Mouse (Mus musculus): ENCODE data around the gene Slc30a6. TPM values are rescaled to one million over a fixed set of nuclear protein-coding genes. Genes with fewer than 3 reads are reported as not detected.
"Not testable (repeated sequence)": the region's sequence is repeated elsewhere in the genome, so short reads cannot be mapped to it uniquely, and the experiment has no call there.

Gene Slc30a6
- polyA plus RNA-seq, 1 experiment: 23.0 TPM

GRCm38 (mm10) chr17:74453928-74454327 lies 58.5 kb downstream of the Slc30a6 start:
- TF ChIP-seq CTCF (IDR thresholded peaks at IDR 0.05; ENCODE audit: borderline replicate concordance, insufficient read depth, low read depth, low read length): no peak
- no peak for TF ChIP-seq POLR2A (IDR thresholded peaks at IDR 0.05; ENCODE audit: borderline replicate concordance, insufficient read depth, low read length)
- WGBS: 76% methylated on average over 3 of the region's 3 CpGs
- Histone ChIP-seq H3K4me3 (replicated peaks; ENCODE audit: insufficient read depth, low read depth, low read length) (no peak overlapping the region), H3K27ac (ENCODE audit: insufficient read depth, low read length) (no peak overlapping the region), H3K4me1 (ENCODE audit: control insufficient read depth, insufficient read depth, low read length) (no peaks in the 10 kb centered on the region), H3K27me3 (ENCODE audit: control insufficient read depth, insufficient read depth, low read length) (no peaks in the 10 kb centered on the region)
- DNase-seq: no peak

GRCm38 (mm10) chr17:74454660-74455059 lies 59.3 kb downstream of the Slc30a6 start:
- Histone ChIP-seq H3K27me3 (ENCODE audit: control insufficient read depth, insufficient read depth, low read length) (no peaks in the 10 kb centered on the region), H3K4me1 (ENCODE audit: control insufficient read depth, insufficient read depth, low read length) (no peaks in the 10 kb centered on the region), H3K4me3 (replicated peaks; ENCODE audit: insufficient read depth, low read depth, low read length) (no peak overlapping the region), H3K27ac (ENCODE audit: insufficient read depth, low read length) (no peak overlapping the region)
- WGBS: 93% methylated on average over 1 of the region's 1 CpGs
- TF ChIP-seq POLR2A (IDR thresholded peaks at IDR 0.05; ENCODE audit: borderline replicate concordance, insufficient read depth, low read length) (no peak), CTCF (IDR thresholded peaks at IDR 0.05; ENCODE audit: borderline replicate concordance, insufficient read depth, low read depth, low read length) (no peak)
- DNase-seq: no peak

- DNase-seq: no peak
- no peak for TF ChIP-seq CTCF (IDR thresholded peaks at IDR 0.05; ENCODE audit: borderline replicate concordance, insufficient read depth, low read depth, low read length)
- no peak for TF ChIP-seq POLR2A (IDR thresholded peaks at IDR 0.05; ENCODE audit: borderline replicate concordance, insufficient read depth, low read length)
- Histone ChIP-seq H3K27me3 (ENCODE audit: control insufficient read depth, insufficient read depth, low read length) (no peaks in the 10 kb centered on the region), H3K4me1 (ENCODE audit: control insufficient read depth, insufficient read depth, low read length) (no peaks in the 10 kb centered on the region), H3K4me3 (replicated peaks; ENCODE audit: insufficient read depth, low read depth, low read length) (no peak overlapping the region), H3K27ac (ENCODE audit: insufficient read depth, low read length) (no peak overlapping the region)
- 89% methylated on average over 4 of the region's 4 CpGs for WGBS
Observed at GRCm38 (mm10) chr17:74455426-74455825, 60.0 kb downstream of the Slc30a6 start.

GRCm38 (mm10) chr17:74456825-74457224 lies 61.4 kb downstream of the Slc30a6 start:
- no peaks in the 10 kb centered on the region for H3K27me3 ChIP-seq (ENCODE audit: control insufficient read depth, insufficient read depth, low read length)
- no peak overlapping the region for H3K4me3 ChIP-seq (replicated peaks; ENCODE audit: insufficient read depth, low read depth, low read length)
- no peak overlapping the region for H3K27ac ChIP-seq (ENCODE audit: insufficient read depth, low read length)
- no peak for TF ChIP-seq POLR2A (IDR thresholded peaks at IDR 0.05; ENCODE audit: borderline replicate concordance, insufficient read depth, low read length)
- no peak for TF ChIP-seq CTCF (IDR thresholded peaks at IDR 0.05; ENCODE audit: borderline replicate concordance, insufficient read depth, low read depth, low read length)
- H3K4me1 ChIP-seq (ENCODE audit: control insufficient read depth, insufficient read depth, low read length): no peaks in the 10 kb centered on the region
- DNase-seq: no peak
- 94% methylated on average over 5 of the region's 5 CpGs for WGBS

GRCm38 (mm10) chr17:74457972-74458677 lies 62.7 kb downstream of the Slc30a6 start:
- 81% methylated on average over 10 of the region's 10 CpGs for WGBS
- no peak overlapping the region for H3K27ac ChIP-seq (ENCODE audit: insufficient read depth, low read length)
- H3K4me1 ChIP-seq (ENCODE audit: control insufficient read depth, insufficient read depth, low read length): no peaks in the 10 kb centered on the region
- TF ChIP-seq POLR2A (IDR thresholded peaks at IDR 0.05; ENCODE audit: borderline replicate concordance, insufficient read depth, low read length): no peak
- no peak for TF ChIP-seq CTCF (IDR thresholded peaks at IDR 0.05; ENCODE audit: borderline replicate concordance, insufficient read depth, low read depth, low read length)
- H3K4me3 ChIP-seq (replicated peaks; ENCODE audit: insufficient read depth, low read depth, low read length): no peak overlapping the region
- no peaks in the 10 kb centered on the region for H3K27me3 ChIP-seq (ENCODE audit: control insufficient read depth, insufficient read depth, low read length)
- DNase-seq: no peak

- 56% methylated on average over 8 of the region's 8 CpGs for WGBS
- no peak within 1 kb of the TSS for H3K27ac ChIP-seq (ENCODE audit: insufficient read depth, low read length)
- no peaks in the 10 kb centered on the region for H3K4me1 ChIP-seq (ENCODE audit: control insufficient read depth, insufficient read depth, low read length)
- no peaks in the 10 kb centered on the region for H3K27me3 ChIP-seq (ENCODE audit: control insufficient read depth, insufficient read depth, low read length)
- TF ChIP-seq POLR2A (IDR thresholded peaks at IDR 0.05; ENCODE audit: borderline replicate concordance, insufficient read depth, low read length) (no peak), CTCF (IDR thresholded peaks at IDR 0.05; ENCODE audit: borderline replicate concordance, insufficient read depth, low read depth, low read length) (no peak)
- DNase-seq: no peak
- no peak within 1 kb of the TSS for H3K4me3 ChIP-seq (replicated peaks; ENCODE audit: insufficient read depth, low read depth, low read length)
Observed at GRCm38 (mm10) chr17:74458711-74459408, 63.5 kb downstream of the Slc30a6 start, which contains the start of gene Nlrc4. Gene Nlrc4, minus strand, starts transcription at chr17:74459142.

- Histone ChIP-seq H3K4me3 (replicated peaks; ENCODE audit: insufficient read depth, low read depth, low read length) (no peak overlapping the region), H3K4me1 (ENCODE audit: control insufficient read depth, insufficient read depth, low read length) (no peaks in the 10 kb centered on the region), H3K27me3 (ENCODE audit: control insufficient read depth, insufficient read depth, low read length) (no peaks in the 10 kb centered on the region), H3K27ac (ENCODE audit: insufficient read depth, low read length) (no peak overlapping the region)
- DNase-seq: no peak
- TF ChIP-seq POLR2A (IDR thresholded peaks at IDR 0.05; ENCODE audit: borderline replicate concordance, insufficient read depth, low read length) (no peak), CTCF (IDR thresholded peaks at IDR 0.05; ENCODE audit: borderline replicate concordance, insufficient read depth, low read depth, low read length) (no peak)
Observed at GRCm38 (mm10) chr17:74463510-74463909, 68.1 kb downstream of the Slc30a6 start.

GRCm38 (mm10) chr17:74467981-74468380 lies 72.6 kb downstream of the Slc30a6 start:
- 80% methylated on average over 2 of the region's 2 CpGs for WGBS
- H3K4me3 ChIP-seq (replicated peaks; ENCODE audit: insufficient read depth, low read depth, low read length); H3K27me3 ChIP-seq (ENCODE audit: control insufficient read depth, insufficient read depth, low read length); H3K27ac ChIP-seq (ENCODE audit: insufficient read depth, low read length); H3K4me1 ChIP-seq (ENCODE audit: control insufficient read depth, insufficient read depth, low read length); DNase-seq: not testable (repeated sequence)

- H3K4me1 ChIP-seq (ENCODE audit: control insufficient read depth, insufficient read depth, low read length); H3K27ac ChIP-seq (ENCODE audit: insufficient read depth, low read length); DNase-seq; H3K27me3 ChIP-seq (ENCODE audit: control insufficient read depth, insufficient read depth, low read length); H3K4me3 ChIP-seq (replicated peaks; ENCODE audit: insufficient read depth, low read depth, low read length): not testable (repeated sequence)
- WGBS: 74% methylated on average over 6 of the region's 6 CpGs
Observed at GRCm38 (mm10) chr17:74470133-74470532, 74.7 kb downstream of the Slc30a6 start.
